Mouse (Mus musculus) adrenal gland, postnatal 25 days (tissue): Measurements from ENCODE around the gene Sarm1. TPM values are rescaled to one million over a fixed set of nuclear protein-coding genes. Genes with fewer than 3 reads are reported as not detected.
"Not testable (repeated sequence)": the region's sequence is repeated elsewhere in the genome, so short reads cannot be mapped to it uniquely, and the experiment has no call there.

Experiments used
- DNase-seq: peaks from one replicate; pipeline ENCODE4 v3.0.0; 2021; ENCODE audit warnings: mixed read lengths
- long read RNA-seq: library from polyadenylated mRNA; stranded (forward); transcript quantifications from one replicate; pipeline ENCODE4 v2.0.0, GENCODE M21; 2021
- total RNA-seq: library from RNA; stranded (reverse); gene quantifications from 2 replicates; pipeline ENCODE4 v1.2.3, GENCODE M21; 2021

The Sarm1 gene
- 6.1 and 6.7 TPM in 2 replicates for total RNA-seq
- long read RNA-seq, partial matches to known transcripts: 2 of 2 reads
- long read RNA-seq, other reads (novel, unspliced or antisense): 0 of 2 reads

DNA sequence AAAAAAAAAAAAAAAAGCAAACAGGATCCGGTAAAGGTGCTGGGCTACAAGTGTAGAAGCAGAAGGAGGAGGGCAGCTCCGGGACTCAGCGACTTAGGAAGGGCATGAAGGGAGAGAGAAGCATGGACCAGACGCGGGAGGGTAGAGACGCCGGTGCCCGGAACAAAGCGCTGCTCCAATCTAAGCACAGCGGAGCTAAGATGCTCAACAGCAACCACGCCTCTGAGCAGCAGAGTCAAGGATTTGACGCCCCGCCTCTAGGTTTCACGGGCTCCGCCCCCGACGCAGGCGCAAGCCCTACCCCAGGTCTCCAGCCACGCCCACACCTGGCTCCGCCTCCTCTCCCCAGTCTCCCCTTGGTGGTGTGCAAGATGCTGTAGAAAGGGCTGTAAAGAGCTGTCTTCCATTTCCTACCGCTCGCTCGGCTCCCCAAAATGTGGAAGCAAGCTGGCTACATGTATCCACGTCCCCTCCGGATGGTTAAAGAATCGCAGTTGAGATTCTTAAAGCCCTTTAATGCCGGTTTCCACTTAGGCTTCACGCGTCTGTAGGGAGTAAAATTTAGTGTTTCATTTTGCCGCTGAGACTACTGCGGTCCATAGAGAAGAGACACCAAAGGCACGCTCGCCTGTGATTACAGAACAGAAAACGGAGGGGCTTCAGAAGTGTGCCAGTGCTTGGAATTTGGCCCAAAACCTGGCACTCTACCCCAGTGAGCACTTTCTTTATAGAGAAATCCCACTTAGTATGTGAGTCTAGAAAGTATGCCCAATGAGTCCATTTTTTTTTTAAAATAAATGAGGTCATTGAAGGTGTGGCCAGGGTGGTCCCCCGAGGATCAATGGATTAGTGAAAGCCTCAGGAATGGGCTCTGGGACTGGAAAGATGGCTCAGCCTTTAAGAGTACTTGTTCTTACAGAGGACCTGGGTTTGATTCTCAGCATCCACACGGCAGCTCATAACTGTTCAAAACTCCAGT is at the start of gene Sarm1:
Gene Sarm1 (minus strand): TSS at position 211 of the 979 bp plus-strand sequence.
- DNase-seq: peak; percentile 95

DNA sequence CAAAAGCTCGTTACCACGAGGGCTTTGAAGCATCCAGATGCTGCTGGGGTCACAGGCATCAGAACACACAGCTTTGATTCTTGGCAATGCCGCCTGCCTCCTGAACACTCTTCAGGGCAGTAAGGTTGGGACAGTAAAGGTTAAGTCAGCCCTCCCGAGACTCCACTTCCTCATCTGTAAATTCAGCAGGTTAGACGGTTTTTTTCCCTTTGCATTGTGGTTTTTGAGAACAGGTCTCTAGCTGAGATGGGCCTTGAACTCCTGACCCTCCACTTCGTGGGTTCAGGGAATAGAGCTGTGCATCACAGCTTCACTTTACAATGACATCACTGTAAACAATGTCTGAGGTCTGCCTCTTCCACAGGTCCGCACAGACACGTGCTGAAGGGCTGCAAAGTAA is 47.6 kb upstream of the Sarm1 start:
- DNase-seq: no peak

DNA sequence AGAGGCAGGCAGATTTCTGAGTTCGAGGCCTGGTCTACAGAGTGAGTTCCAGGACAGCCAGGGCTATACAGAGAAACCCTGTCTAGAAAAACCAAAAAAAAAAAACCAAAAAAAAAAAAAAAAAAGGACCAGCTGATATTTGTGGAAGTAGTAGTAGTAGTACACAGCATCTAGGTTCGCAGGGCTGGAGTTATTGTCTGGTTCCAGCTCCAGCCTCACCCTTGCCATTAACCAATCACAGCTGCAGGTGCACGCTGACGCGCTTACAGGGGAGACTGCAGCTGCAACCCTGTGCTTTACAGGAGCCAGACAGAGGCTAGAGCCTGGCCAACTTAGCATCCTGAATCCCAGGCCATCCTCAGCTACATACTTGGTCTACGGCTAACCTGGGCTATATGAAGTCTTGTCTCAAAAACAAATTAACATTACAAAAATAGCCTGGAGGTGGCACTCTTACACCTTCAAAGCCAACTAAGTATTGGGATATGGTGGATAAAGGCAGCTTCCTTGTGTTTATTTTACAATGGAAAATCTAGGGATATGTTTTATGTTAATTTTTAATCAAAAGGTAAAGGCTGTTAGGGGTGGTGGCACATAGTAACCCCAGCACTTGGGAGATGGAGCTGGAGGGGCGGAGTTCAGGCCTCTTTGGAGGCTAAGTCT is 47.0 kb upstream of the Sarm1 start:
- no peak for DNase-seq

DNA sequence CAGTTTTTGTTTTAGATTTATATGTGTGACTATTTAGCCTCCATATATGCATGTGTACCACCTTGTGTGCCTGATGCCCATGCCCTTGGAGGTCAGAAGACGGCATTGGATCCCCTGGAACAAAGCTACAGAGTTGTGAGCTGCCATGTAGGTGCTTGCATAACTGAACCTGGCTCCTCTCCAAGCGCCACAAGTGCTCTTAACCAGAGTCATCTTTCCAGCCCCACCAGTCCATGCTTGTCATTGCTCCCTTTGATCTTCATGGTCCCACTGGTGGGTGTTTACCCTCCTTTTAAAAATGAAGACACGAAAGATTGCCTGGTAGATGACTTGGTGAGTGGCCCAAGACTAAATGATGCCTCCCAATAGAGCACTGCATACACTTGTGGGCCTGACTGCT is 42.8 kb upstream of the Sarm1 start:
- no peak for DNase-seq

- DNase-seq: no peak
Measured at GRCm38 (mm10) chr11:78536690-78537084, 39.1 kb upstream of the Sarm1 start.

DNA sequence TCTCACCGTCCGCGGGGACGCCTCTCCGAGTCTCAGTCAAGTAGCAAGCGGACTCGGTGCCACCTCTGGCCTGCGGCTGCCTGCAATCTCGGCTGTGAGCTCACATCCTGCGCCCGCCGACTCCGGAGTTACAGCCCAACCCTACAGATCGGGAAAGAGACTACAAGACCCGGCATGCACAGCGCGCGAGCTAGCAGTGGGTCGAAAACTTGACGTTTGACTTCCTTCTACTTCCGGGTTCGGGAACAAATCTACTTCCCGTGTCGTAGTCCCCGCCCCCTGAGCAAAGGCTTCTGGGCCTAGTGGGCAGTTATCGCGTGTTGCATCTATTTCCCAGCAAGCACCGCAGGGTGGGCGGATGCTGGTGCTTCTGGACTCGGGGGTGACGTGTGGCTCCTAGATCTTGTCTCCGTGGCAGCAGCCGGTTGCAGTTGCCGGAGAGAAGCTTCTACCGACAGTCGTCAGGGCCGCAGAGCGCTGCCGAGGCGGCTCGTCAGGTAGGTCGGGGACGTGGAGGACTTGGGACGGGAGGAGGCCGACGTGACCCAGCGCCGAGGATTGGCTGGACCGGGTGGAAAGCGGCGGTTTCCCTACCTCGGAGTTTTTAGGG is 38.6 kb upstream of the Sarm1 start, which contains the start of the genes Tnfaip1 and Ift20:
Gene Tnfaip1 (minus strand): TSS at position 253 of the 610 bp plus-strand sequence.
Gene Ift20 (plus strand): TSS at position 282 of the 610 bp plus-strand sequence.
- peak; percentile 94 for DNase-seq

DNA sequence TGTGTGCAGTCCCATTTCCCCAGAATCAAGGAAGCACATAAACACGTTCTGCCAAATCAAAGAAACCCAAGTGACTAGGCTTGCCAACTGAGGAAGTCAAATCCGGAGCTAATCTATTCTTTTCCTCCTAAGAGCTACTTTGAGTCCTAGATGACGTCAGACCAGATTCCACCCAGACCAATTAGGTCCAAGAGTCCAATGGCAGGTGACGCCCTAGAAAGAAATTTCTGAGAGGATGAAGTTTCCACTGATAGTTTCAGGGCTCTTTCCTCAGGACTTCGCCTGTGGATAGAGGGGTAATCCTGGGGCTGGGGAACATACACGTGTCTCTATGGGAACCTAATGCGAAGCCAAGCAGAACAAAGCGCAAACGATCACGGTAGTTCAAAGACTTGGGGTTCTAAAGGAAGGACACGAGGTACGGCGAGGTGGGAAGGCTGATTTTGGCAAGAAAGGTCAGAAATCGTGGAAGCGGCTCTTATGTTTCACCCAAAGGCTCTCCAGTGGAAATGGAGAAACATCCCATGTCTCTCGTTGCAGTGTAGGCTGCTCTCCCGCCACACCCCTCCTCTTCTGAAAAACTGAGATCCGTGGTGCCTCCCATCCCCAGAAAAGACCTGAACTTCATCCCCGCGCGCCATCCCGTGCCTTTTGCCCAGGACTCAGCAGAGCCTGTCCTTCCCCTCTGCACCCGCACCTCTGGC is 38.0 kb upstream of the Sarm1 start:
- DNase-seq: no peak

DNA sequence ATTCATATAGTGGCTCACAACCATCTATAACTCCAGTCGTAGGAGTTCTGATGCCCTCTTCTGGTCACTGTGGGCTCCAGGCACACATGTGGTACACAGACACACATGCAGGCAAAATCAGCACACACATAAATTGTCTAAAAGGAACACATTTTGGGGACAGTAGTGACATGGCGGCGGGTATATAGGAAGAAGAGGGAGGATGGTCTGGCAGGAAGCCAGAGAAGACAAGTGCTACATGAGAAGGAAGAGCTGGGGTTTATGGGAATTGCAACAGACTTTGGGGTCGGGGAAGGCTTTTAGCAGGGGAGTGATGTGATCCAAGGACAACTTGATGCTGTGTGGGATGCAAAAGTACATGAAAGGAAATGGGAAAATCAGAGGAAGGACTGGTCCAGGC is 37.0 kb upstream of the Sarm1 start:
- no peak for DNase-seq

DNA sequence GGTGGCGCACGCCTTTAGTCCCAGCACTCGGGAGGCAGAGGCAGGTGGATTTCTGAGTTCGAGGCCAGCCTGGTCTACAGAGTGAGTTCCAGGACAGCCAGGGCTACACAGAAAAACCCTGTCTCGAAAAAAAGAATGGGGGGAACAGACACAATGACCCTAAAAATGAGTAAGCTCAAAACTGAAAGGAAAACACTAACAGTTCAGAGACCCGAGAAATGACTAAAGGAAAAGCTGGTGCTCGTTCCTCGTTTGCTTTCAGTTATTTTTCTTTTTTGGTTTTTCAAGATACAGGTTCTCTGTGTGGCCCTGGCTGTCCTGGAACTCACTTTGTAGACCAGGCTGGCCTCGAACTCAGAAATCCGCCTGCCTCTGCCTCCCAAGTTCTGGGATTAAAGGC is 34.0 kb upstream of the Sarm1 start:
- DNase-seq: not testable (repeated sequence)

DNA sequence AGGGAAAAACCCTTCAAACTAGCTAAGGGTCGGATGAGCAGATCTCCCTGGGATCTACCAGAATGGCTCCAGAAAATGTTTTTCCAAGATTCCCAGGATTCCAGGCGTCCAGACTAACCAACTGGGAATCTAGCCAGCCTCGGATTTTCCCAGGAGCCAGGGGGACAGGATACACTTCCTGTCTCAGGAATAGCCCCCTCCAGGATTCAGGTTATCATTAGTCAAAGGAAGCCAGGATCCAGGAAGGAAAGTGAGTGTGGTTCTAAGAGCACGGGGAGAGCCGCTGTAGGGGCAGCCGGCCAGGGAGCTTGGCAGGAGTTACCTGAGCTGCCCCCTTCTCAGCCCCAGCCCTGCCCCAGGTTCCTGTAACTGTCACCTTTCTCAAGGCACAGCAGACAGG is 33.5 kb upstream of the Sarm1 start:
- peak; percentile 32 for DNase-seq

GRCm38 (mm10) chr11:78530001-78530400 is 32.4 kb upstream of the Sarm1 start:
- DNase-seq: no peak

GRCm38 (mm10) chr11:78528714-78529113 is 31.2 kb upstream of the Sarm1 start:
- no peak for DNase-seq

DNA sequence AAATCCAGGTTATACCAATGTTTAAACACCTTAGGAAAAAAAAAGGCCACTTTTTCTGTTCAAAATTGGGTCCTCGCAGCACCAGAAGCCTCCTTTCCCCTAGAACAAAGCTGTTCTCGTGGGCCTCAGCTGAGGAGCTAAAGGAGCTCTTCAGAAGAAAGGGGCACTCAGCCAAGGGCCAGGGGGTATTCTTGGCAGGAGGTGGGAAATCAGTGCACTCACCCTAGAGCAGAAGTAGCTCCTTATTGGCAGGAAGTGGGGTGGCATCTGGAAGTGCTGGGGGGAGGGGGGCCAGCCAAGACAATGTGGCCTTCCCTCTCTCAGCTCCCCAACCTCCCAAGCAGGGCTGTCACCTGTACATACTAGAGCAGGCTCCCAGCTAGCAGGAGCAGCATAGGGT is 27.3 kb upstream of the Sarm1 start:
- DNase-seq: no peak

DNA sequence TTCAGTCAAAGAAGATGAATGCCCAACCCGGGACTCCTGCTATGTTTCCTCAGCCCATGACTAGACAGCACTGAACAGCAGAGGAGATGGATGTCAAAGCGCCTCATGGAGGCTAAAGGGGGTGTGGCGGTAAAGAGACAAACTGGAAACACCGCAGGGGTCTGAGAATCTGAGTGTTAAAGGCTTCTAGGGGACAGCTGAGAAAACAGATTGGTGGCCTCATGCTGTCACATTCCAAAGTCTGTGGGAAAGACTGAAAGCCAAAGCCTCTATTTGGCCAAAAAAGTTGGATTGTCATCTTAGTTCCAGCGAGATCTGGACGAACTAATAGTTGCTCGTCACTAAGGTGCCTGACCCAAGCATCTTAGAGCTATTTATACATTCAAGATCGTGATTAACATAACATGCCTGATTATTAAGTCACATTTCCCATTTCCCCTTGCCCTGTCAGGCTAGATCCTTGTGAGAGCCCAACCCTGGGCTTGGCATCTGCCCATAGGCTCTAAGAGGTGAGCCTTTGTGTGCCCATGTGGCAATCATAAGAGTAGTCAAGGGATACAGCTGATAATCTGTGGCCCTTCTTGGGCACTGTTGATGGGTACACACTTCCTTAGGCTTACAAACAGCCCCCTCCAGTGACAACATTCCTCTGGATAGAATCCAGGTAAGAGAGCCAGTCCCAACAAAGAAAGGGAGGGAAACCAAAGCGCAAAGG is 25.8 kb upstream of the Sarm1 start:
- DNase-seq: no peak

DNA sequence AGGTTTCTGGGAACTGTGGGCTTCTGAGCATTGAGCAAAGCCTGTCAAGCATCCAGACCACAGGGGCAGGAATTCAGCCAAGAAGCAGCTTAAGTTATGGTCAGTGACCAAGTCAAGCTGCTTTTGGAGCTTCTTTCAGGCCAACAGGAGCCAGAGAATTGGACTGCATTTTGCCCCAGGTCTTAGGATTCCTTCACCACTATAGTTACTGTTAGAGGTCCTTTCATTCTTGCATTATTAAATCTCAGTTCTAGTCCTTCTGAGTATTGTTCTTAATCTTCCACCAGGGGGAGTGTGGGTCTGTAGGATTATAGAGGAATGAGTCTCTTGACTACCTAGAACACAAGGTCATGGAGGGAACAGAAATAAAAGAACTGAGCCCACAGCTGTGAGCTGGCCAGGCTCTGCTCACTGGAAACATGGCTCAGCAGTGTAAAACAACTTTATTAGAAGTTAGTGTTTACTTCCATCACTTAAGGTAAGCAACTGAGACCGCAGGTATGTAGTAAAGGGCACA is 25.0 kb upstream of the Sarm1 start:
- DNase-seq: no peak

DNA sequence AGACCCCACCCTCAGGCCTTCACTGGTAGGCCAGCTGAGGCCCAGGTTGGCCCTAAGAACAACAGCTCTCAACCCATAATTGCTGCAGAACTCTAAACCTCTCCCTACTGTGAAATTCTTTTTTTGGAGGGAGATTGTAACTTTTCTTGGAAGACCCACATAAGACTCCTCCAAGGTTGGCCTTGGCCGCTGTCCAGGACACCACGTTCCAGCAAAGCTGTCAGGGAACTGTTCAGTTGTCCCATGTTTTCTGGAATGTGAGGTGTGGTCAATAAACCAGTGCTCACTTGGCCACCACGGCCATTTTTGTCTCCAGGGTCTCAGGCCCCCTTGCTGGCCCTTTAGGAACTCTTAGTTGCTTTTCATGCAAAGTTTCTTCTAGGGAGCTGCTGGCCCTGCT is 24.3 kb upstream of the Sarm1 start:
- DNase-seq: no peak

DNA sequence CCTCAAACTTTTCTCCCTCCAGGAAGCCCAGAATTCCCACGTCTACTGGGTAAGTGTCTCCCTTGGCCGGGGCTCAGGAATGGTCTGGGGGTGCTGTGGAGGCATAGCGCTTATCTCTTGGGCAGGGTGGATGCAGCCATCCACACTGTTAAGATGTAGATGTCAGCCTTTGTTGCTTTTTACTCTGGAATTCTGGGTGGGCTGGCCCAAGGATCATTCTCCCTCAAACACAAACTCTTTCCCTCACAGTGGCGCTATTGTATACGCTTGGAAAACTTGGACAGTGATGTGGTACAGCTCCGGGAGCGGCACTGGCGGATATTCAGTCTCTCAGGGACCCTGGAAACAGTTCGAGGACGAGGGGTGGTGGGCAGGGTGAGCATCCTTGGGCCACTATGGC is 21.4 kb upstream of the Sarm1 start:
- DNase-seq: no peak

- no peak for DNase-seq
Measured at GRCm38 (mm10) chr11:78515549-78516325, 18.2 kb upstream of the Sarm1 start.

DNA sequence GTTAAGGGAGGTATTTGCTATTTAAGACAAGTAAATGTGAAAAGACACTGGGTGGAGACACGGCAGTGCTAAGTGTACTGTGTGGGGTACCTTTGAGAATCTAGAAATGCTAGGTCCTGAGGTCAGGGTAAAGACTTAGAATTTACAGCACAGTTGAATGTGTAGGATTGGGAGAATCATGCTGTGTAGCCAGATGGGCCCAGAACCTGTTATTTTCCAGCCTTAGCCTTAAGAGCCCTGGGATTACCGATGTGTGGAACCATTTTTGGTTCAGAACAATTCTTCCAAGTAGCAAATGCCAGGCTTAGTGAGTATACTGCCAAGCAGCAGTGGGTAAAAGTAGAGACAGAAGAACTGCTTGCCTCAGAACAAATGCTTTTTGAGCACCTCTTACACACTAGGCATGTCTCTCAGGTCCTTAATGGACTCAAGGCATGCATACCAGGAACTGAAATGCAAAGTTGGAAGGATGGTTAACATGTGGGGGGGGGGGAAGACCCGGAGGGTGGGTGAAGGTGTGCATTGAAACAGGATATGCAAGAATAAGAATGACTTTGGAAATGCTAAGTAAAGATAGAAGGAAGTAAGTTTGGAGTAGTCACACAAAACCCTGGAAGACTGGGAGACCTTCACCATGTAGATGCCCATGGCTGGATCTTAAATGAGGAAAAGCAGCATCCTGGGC is 15.7 kb upstream of the Sarm1 start:
- DNase-seq: no peak
